Mouse (Mus musculus) layer of hippocampus, adult 2 months (tissue): ENCODE results near the gene Ak5. TPM values are rescaled to one million over a fixed set of nuclear protein-coding genes. Genes with fewer than 3 reads are reported as not detected.
"Not testable (repeated sequence)": the region's sequence is repeated elsewhere in the genome, so short reads cannot be mapped to it uniquely, and the experiment has no call there.

ENCODE experiments used
- DNase-seq, 2 experiments: peaks; one replicate each; pipeline ENCODE4 v3.0.0; 2022; ENCODE audit warnings: low spot score in 2 of 2
- H3K27ac ChIP-seq: fragments of 200-600 bp; 2 replicates; pipeline ENCODE4 v1.8.1; 2022
- H3K4me3 ChIP-seq: fragments of 200-600 bp; 2 replicates; pipeline ENCODE4 v1.8.1; 2022; ENCODE audit warnings: mild to moderate bottlenecking
- CTCF ChIP-seq: fragments of 200-600 bp; conservative IDR thresholded peaks from 2 replicates; pipeline ENCODE4 v1.8.1; 2022; ENCODE audit warnings: antibody characterized with exemption, mild to moderate bottlenecking, moderate library complexity
- total RNA-seq, 2 experiments: library from RNA; stranded (reverse); gene quantifications; 2 replicates each; pipeline ENCODE4 v1.2.3; 2021

The Ak5 gene
- total RNA-seq, 2 experiments from 2014 or later = 245 to 266 TPM

GRCm38 (mm10) chr3:152469423-152470200, 198.5 kb downstream of the Ak5 start:
- H3K27ac ChIP-seq = peak overlapping the region; percentile 51; the same call in 1 of the 2 replicates
- TF ChIP-seq CTCF = no peak
- DNase-seq = no peak
- no peak overlapping the region for H3K4me3 ChIP-seq

GRCm38 (mm10) chr3:152468569-152469041, 199.6 kb downstream of the Ak5 start:
- Histone ChIP-seq H3K4me3 (no peak overlapping the region), H3K27ac (no peak overlapping the region)
- no peak for DNase-seq
- TF ChIP-seq CTCF = no peak

GRCm38 (mm10) chr3:152468032-152468431, 200.1 kb downstream of the Ak5 start:
- Histone ChIP-seq H3K4me3 (no peak overlapping the region), H3K27ac (no peak overlapping the region)
- no peak for TF ChIP-seq CTCF
- DNase-seq = no peak

- no peak for TF ChIP-seq CTCF
- DNase-seq = no peak
- H3K27ac ChIP-seq = no peak overlapping the region
Observed at GRCm38 (mm10) chr3:152467312-152467711, 200.8 kb downstream of the Ak5 start.

GRCm38 (mm10) chr3:152466849-152467248, 201.3 kb downstream of the Ak5 start:
- TF ChIP-seq CTCF = no peak
- Histone ChIP-seq H3K4me3 (no peak overlapping the region), H3K27ac (no peak overlapping the region)
- DNase-seq = no peak

More at GRCm38 (mm10) chr3:152467312-152467711, 200.8 kb downstream of the Ak5 start:
- H3K4me3 ChIP-seq = no peak overlapping the region

GRCm38 (mm10) chr3:152465338-152465737, 202.8 kb downstream of the Ak5 start:
- no peak for DNase-seq
- no peak for TF ChIP-seq CTCF
- H3K4me3 ChIP-seq = no peak overlapping the region
- H3K27ac ChIP-seq = 0 out of 2 replicates have a peak overlapping the region, but pooled peaks have one; percentile 7

- DNase-seq = no peak
- Histone ChIP-seq H3K4me3 (no peak overlapping the region), H3K27ac (no peak overlapping the region)
- no peak for TF ChIP-seq CTCF
Observed at GRCm38 (mm10) chr3:152464462-152464861, 203.7 kb downstream of the Ak5 start.

GRCm38 (mm10) chr3:152462900-152463299, 205.3 kb downstream of the Ak5 start:
- no peak overlapping the region for H3K4me3 ChIP-seq
- peak overlapping the region; percentile 28; the same call in 1 of the 2 replicates for H3K27ac ChIP-seq
- no peak for DNase-seq
- TF ChIP-seq CTCF = no peak

GRCm38 (mm10) chr3:152462038-152462547, 206.1 kb downstream of the Ak5 start:
- TF ChIP-seq CTCF = no peak
- DNase-seq = no peak
- no peak overlapping the region for H3K4me3 ChIP-seq
- peak overlapping the region; percentile 28; the same call in 1 of the 2 replicates for H3K27ac ChIP-seq

GRCm38 (mm10) chr3:152460802-152461201, 207.4 kb downstream of the Ak5 start:
- TF ChIP-seq CTCF = no peak
- H3K4me3 ChIP-seq = no peak overlapping the region
- DNase-seq = no peak
- H3K27ac ChIP-seq = no peak overlapping the region

GRCm38 (mm10) chr3:152458875-152459274, 209.3 kb downstream of the Ak5 start:
- not testable (repeated sequence) for DNase-seq, H3K27ac ChIP-seq, H3K4me3 ChIP-seq

GRCm38 (mm10) chr3:152457308-152458035, 210.7 kb downstream of the Ak5 start:
- Histone ChIP-seq H3K27ac (no peak overlapping the region), H3K4me3 (no peak overlapping the region)
- TF ChIP-seq CTCF = no peak
- no peak for DNase-seq

GRCm38 (mm10) chr3:152453163-152453562, 215.0 kb downstream of the Ak5 start:
- TF ChIP-seq CTCF = no peak
- Histone ChIP-seq H3K27ac (no peak overlapping the region), H3K4me3 (no peak overlapping the region)
- no peak for DNase-seq

- DNase-seq = no peak
- H3K27ac ChIP-seq = no peak overlapping the region
Observed at GRCm38 (mm10) chr3:152446966-152447365, 221.2 kb downstream of the Ak5 start.

More at GRCm38 (mm10) chr3:152446966-152447365, 221.2 kb downstream of the Ak5 start:
- no peak overlapping the region for H3K4me3 ChIP-seq
- no peak for TF ChIP-seq CTCF
